Mouse (Mus musculus) CH12.LX (cell line): ENCODE measurements around the gene Krtap10-10.

Experiments
- CHD1 ChIP-seq: IDR thresholded peaks from 2 replicates; pipeline ENCODE4 v1.6.1; 2012; ENCODE audit warnings: low read depth, low read length, improper control_type of control experiment, inconsistent platforms
- CTCF ChIP-seq, 2 experiments: IDR thresholded peaks in 1 of 2; conservative IDR thresholded peaks in 1 of 2; 2 replicates each; pipeline ENCODE4 v1.5.1; 2011 to 2012; ENCODE audit warnings: low read depth in 2 of 2, low read length in 2 of 2, improper control_type of control experiment in 1 of 2, inconsistent platforms in 1 of 2, mild to moderate bottlenecking in 1 of 2, moderate library complexity in 1 of 2
- E2F4 ChIP-seq: IDR thresholded peaks from 2 replicates; pipeline ENCODE4 v1.6.1; 2011; ENCODE audit warnings: low read depth, low read length, improper control_type of control experiment; ENCODE audit not compliant: insufficient replicate concordance
- ELF1 ChIP-seq: IDR thresholded peaks from 2 replicates; pipeline ENCODE4 v1.6.1; 2014; ENCODE audit warnings: low read depth, mild to moderate bottlenecking, inconsistent platforms, low read length, improper control_type of control experiment
- EP300 ChIP-seq: IDR thresholded peaks from 2 replicates; pipeline ENCODE4 v1.6.1; 2011; ENCODE audit warnings: low read length, improper control_type of control experiment
- ETS1 ChIP-seq: conservative IDR thresholded peaks from 2 replicates; pipeline ENCODE4 v1.6.1; 2012; ENCODE audit warnings: low read depth, mild to moderate bottlenecking, inconsistent platforms, low read length, improper control_type of control experiment, moderate library complexity
- KAT2A ChIP-seq: IDR thresholded peaks from 2 replicates; pipeline ENCODE4 v1.6.1; 2012; ENCODE audit warnings: low read length, improper control_type of control experiment, inconsistent platforms; ENCODE audit not compliant: insufficient replicate concordance
- POLR2A ChIP-seq: IDR thresholded peaks from 2 replicates; pipeline ENCODE4 v1.6.1; 2011; ENCODE audit warnings: low read depth, mild to moderate bottlenecking, improper control_type of control experiment, low read length
- POLR2AphosphoS2 ChIP-seq: IDR thresholded peaks from 2 replicates; pipeline ENCODE4 v1.6.1; 2011; ENCODE audit warnings: low read depth, low read length, improper control_type of control experiment
- RAD21 ChIP-seq: IDR thresholded peaks from 2 replicates; pipeline ENCODE4 v1.6.1; 2011; ENCODE audit warnings: low read depth, mild to moderate bottlenecking, low read length, improper control_type of control experiment, moderate library complexity
- SIN3A ChIP-seq: IDR thresholded peaks from 2 replicates; pipeline ENCODE4 v1.6.1; 2012; ENCODE audit warnings: low read length, improper control_type of control experiment, inconsistent platforms
- TCF12 ChIP-seq: IDR thresholded peaks from 2 replicates; pipeline ENCODE4 v1.6.1; 2014; ENCODE audit warnings: low read depth, mild to moderate bottlenecking, inconsistent platforms, low read length, improper control_type of control experiment
- UBTF ChIP-seq: IDR thresholded peaks from 2 replicates; pipeline ENCODE4 v1.6.1; 2012; ENCODE audit warnings: low read depth, mild to moderate bottlenecking, inconsistent platforms, low read length, improper control_type of control experiment, moderate library complexity
- ZMIZ1 ChIP-seq: IDR thresholded peaks from 2 replicates; pipeline ENCODE4 v1.6.1; 2012; ENCODE audit warnings: low read depth, mild to moderate bottlenecking, inconsistent platforms, low read length, improper control_type of control experiment

DNA sequence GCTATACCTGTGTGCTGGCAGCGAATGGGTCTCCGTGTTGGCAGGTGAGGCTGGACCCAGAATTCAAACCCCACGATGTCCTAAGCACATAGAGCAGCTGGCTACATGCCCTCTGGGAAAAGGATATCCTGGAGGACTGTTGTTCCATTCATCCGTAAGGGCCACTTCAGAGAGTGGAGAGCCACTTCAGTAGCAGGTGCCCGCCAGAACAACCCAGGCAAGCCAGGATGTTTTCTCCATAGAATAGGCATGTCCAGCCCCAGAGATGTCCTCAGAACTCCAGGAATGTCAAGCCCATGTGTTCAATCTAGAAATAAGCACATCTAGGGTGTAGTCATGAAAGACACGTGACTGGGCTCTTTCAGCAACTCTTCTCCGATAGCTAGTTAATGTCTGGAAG is 33.9 kb downstream of the Krtap10-10 start:
- TF ChIP-seq RAD21 (no peak), CTCF (conservative IDR thresholded peaks at IDR 0.05 in 1 of 2, IDR thresholded peaks at IDR 0.05 in 1 of 2; ENCODE audit: low read depth in 2 of 2, low read length in 2 of 2) (no peak), ELF1 (no peak), SIN3A (no peak), POLR2AphosphoS2 (no peak), ZMIZ1 (no peak), TCF12 (no peak), POLR2A (no peak), EP300 (no peak), UBTF (no peak), KAT2A (no peak), ETS1 (no peak), CHD1 (no peak), E2F4 (no peak)
